Mouse (Mus musculus) E14TG2a.4 (cell line): ENCODE data around the gene Ndufb5.
"Not testable (repeated sequence)": the region's sequence is repeated elsewhere in the genome, so short reads cannot be mapped to it uniquely, and the experiment has no call there.

Source experiments
- H3K27me3 ChIP-seq: 2 replicates; pipeline ENCODE4 v1.6.1; 2014; ENCODE audit warnings: low read length, control low read depth; ENCODE audit not compliant: insufficient read depth
- H3K36me3 ChIP-seq: 2 replicates; pipeline ENCODE4 v1.6.1; 2014; ENCODE audit warnings: low read length, control low read depth; ENCODE audit not compliant: insufficient read depth
- H3K4me1 ChIP-seq: replicated peaks from 2 replicates; pipeline ENCODE4 v1.6.1; 2014; ENCODE audit warnings: low read depth, low read length, control low read depth
- H3K4me3 ChIP-seq: replicated peaks from 2 replicates; pipeline ENCODE4 v1.5.1; 2014; ENCODE audit warnings: mild to moderate bottlenecking, low read length
- H3K9me3 ChIP-seq: 2 replicates; pipeline ENCODE4 v1.6.1; 2014; ENCODE audit warnings: low read length, control low read depth
- CTCF ChIP-seq: conservative IDR thresholded peaks from 2 replicates; pipeline ENCODE4 v1.5.1; 2014; ENCODE audit warnings: low read length
- NANOG ChIP-seq: IDR thresholded peaks from 2 replicates; pipeline ENCODE4 v1.6.1; 2014; ENCODE audit warnings: borderline replicate concordance, low read length, mixed read lengths
- POU5F1 ChIP-seq: IDR thresholded peaks from 2 replicates; pipeline ENCODE4 v1.6.1; 2014; ENCODE audit warnings: low read length, borderline replicate concordance

Gene Ndufb5

DNA sequence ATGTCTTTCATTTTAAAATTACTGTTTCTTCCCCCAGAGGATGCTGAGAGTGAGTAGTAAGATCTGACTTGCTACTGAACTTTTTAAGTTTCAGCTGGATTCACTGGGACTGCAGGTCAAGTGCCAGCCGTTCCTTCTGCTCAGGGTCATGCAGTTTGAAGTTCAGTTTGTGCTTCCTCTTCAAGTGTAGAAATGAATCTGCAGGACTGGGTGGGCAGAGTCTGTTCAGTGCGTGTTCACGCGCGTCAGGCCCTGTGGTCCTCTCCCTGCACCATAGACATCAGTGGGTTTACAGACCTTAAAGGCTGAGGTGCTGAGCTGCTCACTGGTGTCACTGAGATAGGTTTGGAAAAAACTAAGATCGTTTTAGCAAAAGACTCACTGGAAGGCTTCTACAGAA, 8.2 kb downstream of the Ndufb5 start:
- TF ChIP-seq POU5F1 (no peak), CTCF (no peak), NANOG (no peak)
- peaks cover 94% of the 10 kb centered on the region for H3K36me3 ChIP-seq
- H3K4me3 ChIP-seq: no peak overlapping the region
- H3K4me1 ChIP-seq: peaks cover 81% of the 10 kb centered on the region
- no peaks in the 10 kb centered on the region; the same call in 1 of the 2 replicates for H3K9me3 ChIP-seq
- H3K27me3 ChIP-seq: no peaks in the 10 kb centered on the region

DNA sequence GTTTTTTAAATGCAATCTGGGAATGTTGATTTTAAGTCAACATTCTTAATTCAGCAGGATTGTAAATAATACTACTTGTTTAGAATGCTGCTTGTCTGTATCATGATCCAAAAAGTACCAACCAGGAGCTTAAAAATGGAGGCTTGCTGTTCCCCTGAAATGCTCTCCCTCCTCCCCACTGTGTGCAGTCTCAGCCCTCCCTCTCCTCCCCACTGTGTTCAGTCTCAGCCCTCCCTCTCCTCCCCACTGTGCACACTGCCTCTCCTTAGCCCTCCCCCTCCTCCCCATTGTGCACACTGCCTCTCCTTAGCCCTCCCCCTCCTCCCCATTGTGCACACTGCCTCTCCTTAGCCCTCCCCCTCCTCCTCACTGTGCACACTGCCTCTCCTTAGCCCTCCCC, 8.6 kb downstream of the Ndufb5 start:
- not testable (repeated sequence) for H3K9me3 ChIP-seq, H3K4me3 ChIP-seq, H3K27me3 ChIP-seq
- H3K36me3 ChIP-seq: peaks cover 94% of the 10 kb centered on the region
- H3K4me1 ChIP-seq: peaks cover 81% of the 10 kb centered on the region

DNA sequence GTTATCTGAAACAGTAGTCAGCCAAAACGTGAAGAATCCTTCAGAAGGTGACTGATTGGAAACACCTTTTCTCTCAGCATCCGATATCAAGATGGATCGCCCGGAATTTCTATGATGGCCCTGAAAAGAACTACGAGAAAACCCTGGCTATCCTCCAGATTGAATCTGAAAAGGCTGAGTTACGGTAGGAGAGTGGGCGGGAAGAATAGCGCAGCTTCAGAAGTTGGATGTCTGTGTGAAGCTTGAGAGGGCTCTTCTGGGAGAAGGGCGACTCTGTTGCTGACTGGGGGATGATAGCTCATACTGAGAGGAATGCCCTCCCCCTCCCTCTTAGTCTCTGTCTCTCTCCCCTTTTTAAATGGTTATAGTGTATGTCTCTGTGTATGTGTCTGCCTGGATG, 11.6 kb downstream of the Ndufb5 start:
- Histone ChIP-seq H3K4me1 (peaks cover 80% of the 10 kb centered on the region), H3K36me3 (peaks cover 94% of the 10 kb centered on the region)
- no peak for TF ChIP-seq POU5F1

DNA sequence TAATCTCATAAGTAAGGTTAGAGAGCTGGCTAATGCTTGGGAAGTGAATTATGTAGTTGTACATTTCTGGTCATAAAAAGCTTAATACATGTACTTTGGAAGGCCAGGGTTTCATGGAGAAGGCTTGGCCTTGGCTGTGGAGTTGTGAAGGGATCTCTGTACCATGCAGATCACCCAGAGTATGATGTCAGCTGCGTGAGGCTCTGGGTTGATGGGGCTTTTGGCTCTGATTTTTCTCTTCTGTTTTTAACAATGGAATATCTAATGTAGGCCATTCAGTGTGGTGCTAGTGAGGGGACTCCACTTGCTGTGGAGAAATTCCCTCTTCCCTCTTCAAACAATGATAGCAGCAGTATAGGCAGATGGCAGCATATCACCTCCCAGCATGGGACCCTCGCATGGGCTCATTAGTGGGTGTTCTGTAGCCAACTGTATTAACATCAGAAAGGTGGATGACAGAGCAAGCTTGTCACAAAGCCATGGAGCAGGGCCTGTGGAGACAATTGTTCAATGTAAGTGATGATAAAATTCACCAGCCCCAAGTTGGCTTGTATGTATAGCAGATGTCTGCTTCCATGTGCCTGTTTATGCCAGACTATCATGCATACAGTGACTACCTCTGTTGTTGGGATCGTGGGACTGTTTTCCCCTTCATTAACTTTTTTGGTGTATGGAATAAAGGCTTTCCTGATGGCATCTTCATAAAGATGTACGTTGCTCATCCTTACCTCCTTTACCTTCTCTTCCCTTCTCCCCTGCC, 13.2 kb downstream of the Ndufb5 start:
- Histone ChIP-seq H3K4me1 (peaks cover 77% of the 10 kb centered on the region), H3K36me3 (peaks cover 95% of the 10 kb centered on the region), H3K4me3 (no peak overlapping the region), H3K27me3 (no peaks in the 10 kb centered on the region), H3K9me3 (no peaks in the 10 kb centered on the region; the same call in 1 of the 2 replicates)
- TF ChIP-seq NANOG (no peak), POU5F1 (no peak), CTCF (no peak)

More for the DNA sequence above, 11.6 kb downstream of the Ndufb5 start:
- H3K4me3 ChIP-seq: no peak overlapping the region
- no peaks in the 10 kb centered on the region for H3K27me3 ChIP-seq
- no peaks in the 10 kb centered on the region; the same call in 1 of the 2 replicates for H3K9me3 ChIP-seq

DNA sequence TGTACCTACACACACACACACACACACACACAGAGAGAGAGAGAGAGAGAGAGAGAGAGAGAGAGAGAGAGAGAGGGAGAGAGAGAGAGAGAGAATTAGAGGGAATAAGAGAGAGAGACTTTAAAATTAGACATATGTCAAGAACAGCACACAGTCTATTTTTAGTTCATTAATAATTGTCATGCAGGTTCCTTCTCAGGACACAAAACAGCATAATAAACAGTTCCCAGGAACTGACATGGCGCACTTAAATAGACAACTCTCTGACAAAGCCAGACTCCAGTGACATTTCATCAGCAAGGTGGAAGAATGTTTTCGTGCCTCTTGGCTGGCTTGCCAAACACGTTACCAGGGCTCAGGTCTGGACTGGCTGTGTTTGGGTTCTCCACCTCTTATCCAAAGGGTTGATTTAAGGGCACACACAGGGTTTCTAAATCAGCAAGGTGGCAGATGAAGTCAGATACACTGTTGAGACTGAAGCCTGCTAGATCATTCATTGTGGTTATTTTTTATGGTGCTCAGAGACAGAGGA, 17.7 kb downstream of the Ndufb5 start:
- H3K9me3 ChIP-seq: no peaks in the 10 kb centered on the region
- TF ChIP-seq POU5F1: no peak
- TF ChIP-seq NANOG: no peak
- TF ChIP-seq CTCF: no peak

DNA sequence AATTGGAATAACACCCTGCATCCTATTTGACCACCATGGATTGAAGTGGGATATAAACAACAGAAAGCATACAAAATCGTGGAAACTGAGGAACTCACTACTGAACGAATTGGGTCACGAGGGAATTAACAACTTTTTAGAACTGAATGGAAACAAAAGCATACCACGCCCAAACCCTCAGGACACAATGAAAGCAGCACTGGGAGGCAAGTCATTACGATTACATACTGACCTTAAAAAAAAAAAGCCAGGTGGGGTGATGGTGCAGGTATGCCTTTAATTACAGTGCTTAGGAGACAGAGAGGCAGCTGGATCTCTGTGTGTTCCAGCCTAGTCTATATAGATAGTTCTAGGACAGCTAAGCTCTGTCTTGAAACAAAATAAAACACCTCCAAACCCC, 22.4 kb downstream of the Ndufb5 start:
- H3K36me3 ChIP-seq: peaks cover 15% of the 10 kb centered on the region
- 0 out of 2 replicates have a peak overlapping the region, but pooled peaks have one; percentile 10 for H3K4me3 ChIP-seq
- no peaks in the 10 kb centered on the region for H3K9me3 ChIP-seq
- H3K4me1 ChIP-seq: peaks cover 92% of the 10 kb centered on the region
- no peaks in the 10 kb centered on the region for H3K27me3 ChIP-seq
- TF ChIP-seq POU5F1 (no peak), CTCF (no peak), NANOG (peak; percentile 66; the same call in 1 of the 2 replicates)

More for the DNA sequence above, 17.7 kb downstream of the Ndufb5 start:
- Histone ChIP-seq H3K27me3 (no peaks in the 10 kb centered on the region), H3K4me3 (no peak overlapping the region), H3K4me1 (peaks cover 91% of the 10 kb centered on the region), H3K36me3 (peaks cover 62% of the 10 kb centered on the region)

DNA sequence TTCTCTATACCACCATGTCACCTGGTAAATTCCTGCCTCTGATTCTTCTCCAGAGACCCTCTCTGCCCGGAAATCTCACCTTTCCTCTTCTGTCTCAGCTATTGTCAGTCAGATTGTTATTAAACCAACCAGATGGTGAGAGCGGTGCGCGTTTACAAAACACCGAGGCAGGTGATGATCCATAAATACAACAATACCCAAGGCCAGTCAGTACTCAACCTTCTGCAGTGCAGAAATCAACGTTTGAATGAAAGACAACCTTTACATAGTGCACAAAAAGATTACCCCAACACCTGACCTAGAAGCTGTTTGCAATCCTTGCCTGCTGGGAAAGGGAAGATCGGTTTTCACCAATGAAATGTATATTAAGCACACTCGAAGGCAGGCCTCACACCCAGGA, 26.2 kb downstream of the Ndufb5 start:
- Histone ChIP-seq H3K27me3 (no peaks in the 10 kb centered on the region), H3K36me3 (no peaks in the 10 kb centered on the region), H3K4me1 (peaks cover 69% of the 10 kb centered on the region), H3K9me3 (peaks cover 14% of the 10 kb centered on the region; the same call in 1 of the 2 replicates), H3K4me3 (peak overlapping the region; percentile 71)
- peak; percentile 99 for TF ChIP-seq NANOG
- TF ChIP-seq POU5F1: no peak

DNA sequence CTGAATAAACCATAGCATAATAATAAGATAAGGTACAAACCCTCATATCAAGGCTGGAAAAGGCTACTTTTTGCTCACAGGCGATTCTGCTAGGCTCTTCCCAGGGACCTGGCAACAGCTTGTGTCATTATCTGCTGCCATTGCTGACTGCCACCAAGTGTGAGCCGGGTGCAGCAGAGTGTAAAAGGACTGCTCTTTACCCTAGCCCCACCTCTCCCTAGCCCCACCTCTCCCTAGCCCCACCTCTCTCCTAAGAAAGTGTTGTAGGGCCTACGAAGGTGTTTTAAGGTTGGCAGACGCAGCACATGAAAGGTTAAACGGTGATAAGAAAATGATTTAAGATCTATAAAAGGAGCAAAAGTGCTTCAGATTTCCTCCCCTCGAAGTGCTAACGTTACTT, 27.1 kb downstream of the Ndufb5 start:
- Histone ChIP-seq H3K4me3 (peak overlapping the region; percentile 71), H3K4me1 (peaks cover 59% of the 10 kb centered on the region), H3K36me3 (no peaks in the 10 kb centered on the region), H3K9me3 (peaks cover 14% of the 10 kb centered on the region; the same call in 1 of the 2 replicates), H3K27me3 (no peaks in the 10 kb centered on the region)
- TF ChIP-seq NANOG (no peak), CTCF (no peak), POU5F1 (no peak)

DNA sequence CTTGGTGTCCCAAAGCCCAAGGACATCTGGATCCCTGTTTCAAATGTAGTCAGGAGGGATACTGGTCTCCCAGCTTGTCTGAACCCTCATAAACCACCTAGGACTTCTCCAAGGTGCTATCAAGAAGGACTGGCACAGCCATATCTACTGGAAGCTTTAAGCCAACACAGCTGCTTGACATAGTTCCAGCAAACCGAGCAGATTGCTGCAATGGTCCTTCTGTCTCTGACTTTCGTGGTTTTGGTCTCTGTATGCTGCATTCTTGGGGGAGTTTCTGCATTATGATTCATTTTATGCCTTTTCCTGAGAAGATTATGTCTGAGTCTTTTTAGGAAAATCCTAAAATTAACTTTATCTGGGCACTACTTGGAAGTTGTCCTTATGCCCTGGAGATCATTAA, 34.0 kb downstream of the Ndufb5 start:
- TF ChIP-seq POU5F1 (no peak), NANOG (no peak), CTCF (no peak)
- H3K9me3 ChIP-seq: peaks cover 46% of the 10 kb centered on the region
- H3K4me3 ChIP-seq: no peak overlapping the region
- no peaks in the 10 kb centered on the region for H3K4me1 ChIP-seq
- H3K27me3 ChIP-seq: no peaks in the 10 kb centered on the region
- H3K36me3 ChIP-seq: no peaks in the 10 kb centered on the region
